Mouse (Mus musculus): ENCODE measurements around the gene Tymp. TPM values are rescaled to one million over a fixed set of nuclear protein-coding genes. Genes with fewer than 3 reads are reported as not detected.
A peak's percentile ranks its signal among the peaks of the same experiment; 100 is the strongest.

Gene Tymp
- polyA plus RNA-seq, 1 experiment: 4.1 TPM

GRCm38 (mm10) chr15:89376040-89376439 lies 799 bp downstream of the Tymp start:
- no peak for TF ChIP-seq E2F4 (IDR thresholded peaks at IDR 0.05; ENCODE audit: insufficient read depth)
- TF ChIP-seq REST (IDR thresholded peaks at IDR 0.05; ENCODE audit: insufficient read depth, insufficient read length): no peak
- TF ChIP-seq MYOD1 (IDR thresholded peaks at IDR 0.05; ENCODE audit: control insufficient read depth in 1 of 3, insufficient read length in 2 of 3, low read depth in 2 of 3): no peak
- TF ChIP-seq MYOG (IDR thresholded peaks at IDR 0.05; ENCODE audit: control insufficient read depth in 1 of 3, insufficient read depth in 1 of 3, insufficient read length in 2 of 3, low read depth in 2 of 3): no peak
- TF ChIP-seq POLR2AphosphoS2 (IDR thresholded peaks at IDR 0.05; ENCODE audit: insufficient read length, low read depth): no peak
- TF ChIP-seq TCF3 (IDR thresholded peaks at IDR 0.05; ENCODE audit: insufficient read length, low read depth): no peak
- TF ChIP-seq USF1 (IDR thresholded peaks at IDR 0.05; ENCODE audit: low read depth): no peak
- TF ChIP-seq SRF (IDR thresholded peaks at IDR 0.05; ENCODE audit: control insufficient read depth, insufficient read length, low read depth): no peak
- TF ChIP-seq TCF12 (IDR thresholded peaks at IDR 0.05; ENCODE audit: insufficient read depth, poor library complexity, severe bottlenecking): no peak
- TF ChIP-seq POLR2A (IDR thresholded peaks at IDR 0.05; ENCODE audit: insufficient read length, low read depth): no peak
- TF ChIP-seq CEBPB (IDR thresholded peaks at IDR 0.05; ENCODE audit: insufficient read depth, poor library complexity, severe bottlenecking): no peak
- TF ChIP-seq MAX (IDR thresholded peaks at IDR 0.05; ENCODE audit: low read depth): no peak
- peaks cover 10% of the 10 kb centered on the region for H3K36me3 ChIP-seq (ENCODE audit: control insufficient read depth, insufficient read depth)
- H3K27me3 ChIP-seq (ENCODE audit: control insufficient read depth, insufficient read depth, insufficient read length): peaks cover 34% of the 10 kb centered on the region
- no peak overlapping the region for H3K4me2 ChIP-seq (ENCODE audit: low read depth)
- no peak overlapping the region for H3ac ChIP-seq (ENCODE audit: control insufficient read depth, insufficient read length)
- no peak overlapping the region for H3K4me3 ChIP-seq
- H3K79me2 ChIP-seq (ENCODE audit: control insufficient read depth, insufficient read depth): no peaks in the 10 kb centered on the region

- Histone ChIP-seq H3ac (ENCODE audit: control insufficient read depth, insufficient read length) (no peak overlapping the region), H3K79me2 (ENCODE audit: control insufficient read depth, insufficient read depth) (no peaks in the 10 kb centered on the region), H3K4me2 (ENCODE audit: low read depth) (no peak overlapping the region), H3K36me3 (ENCODE audit: control insufficient read depth, insufficient read depth) (peaks cover 19% of the 10 kb centered on the region), H3K4me3 (peak overlapping the region; percentile 44), H3K27me3 (ENCODE audit: control insufficient read depth, insufficient read depth, insufficient read length) (peaks cover 34% of the 10 kb centered on the region)
- TF ChIP-seq POLR2A (IDR thresholded peaks at IDR 0.05; ENCODE audit: insufficient read length, low read depth): no peak
- TF ChIP-seq MYOD1 (IDR thresholded peaks at IDR 0.05; ENCODE audit: control insufficient read depth in 1 of 3, insufficient read length in 2 of 3, low read depth in 2 of 3): no peak
- TF ChIP-seq CEBPB (IDR thresholded peaks at IDR 0.05; ENCODE audit: insufficient read depth, poor library complexity, severe bottlenecking): no peak
- TF ChIP-seq E2F4 (IDR thresholded peaks at IDR 0.05; ENCODE audit: insufficient read depth): no peak
- TF ChIP-seq SRF (IDR thresholded peaks at IDR 0.05; ENCODE audit: control insufficient read depth, insufficient read length, low read depth): no peak
- no peak for TF ChIP-seq TCF12 (IDR thresholded peaks at IDR 0.05; ENCODE audit: insufficient read depth, poor library complexity, severe bottlenecking)
- TF ChIP-seq POLR2AphosphoS2 (IDR thresholded peaks at IDR 0.05; ENCODE audit: insufficient read length, low read depth): no peak
- TF ChIP-seq TCF3 (IDR thresholded peaks at IDR 0.05; ENCODE audit: insufficient read length, low read depth): no peak
- TF ChIP-seq MYOG (IDR thresholded peaks at IDR 0.05; ENCODE audit: control insufficient read depth in 1 of 3, insufficient read depth in 1 of 3, insufficient read length in 2 of 3, low read depth in 2 of 3): no peak
- TF ChIP-seq MAX (IDR thresholded peaks at IDR 0.05; ENCODE audit: low read depth): no peak
- TF ChIP-seq REST (IDR thresholded peaks at IDR 0.05; ENCODE audit: insufficient read depth, insufficient read length): no peak
These were observed 1.9 kb downstream of the Tymp start for GRCm38 (mm10) chr15:89374801-89375534.

- TF ChIP-seq USF1 (IDR thresholded peaks at IDR 0.05; ENCODE audit: low read depth): no peak
- no peak for TF ChIP-seq MAX (IDR thresholded peaks at IDR 0.05; ENCODE audit: low read depth)
- TF ChIP-seq MYOG (IDR thresholded peaks at IDR 0.05; ENCODE audit: control insufficient read depth in 1 of 3, insufficient read depth in 1 of 3, insufficient read length in 2 of 3, low read depth in 2 of 3): no peak
- no peak for TF ChIP-seq E2F4 (IDR thresholded peaks at IDR 0.05; ENCODE audit: insufficient read depth)
- no peak for TF ChIP-seq CEBPB (IDR thresholded peaks at IDR 0.05; ENCODE audit: insufficient read depth, poor library complexity, severe bottlenecking)
- TF ChIP-seq REST (IDR thresholded peaks at IDR 0.05; ENCODE audit: insufficient read depth, insufficient read length): no peak
- H3ac ChIP-seq (ENCODE audit: control insufficient read depth, insufficient read length): peak overlapping the region; percentile 34
- peak overlapping the region; percentile 83 for H3K4me2 ChIP-seq (ENCODE audit: low read depth)
- no peaks in the 10 kb centered on the region for H3K79me2 ChIP-seq (ENCODE audit: control insufficient read depth, insufficient read depth)
- peaks cover 24% of the 10 kb centered on the region for H3K36me3 ChIP-seq (ENCODE audit: control insufficient read depth, insufficient read depth)
- peaks cover 31% of the 10 kb centered on the region for H3K27me3 ChIP-seq (ENCODE audit: control insufficient read depth, insufficient read depth, insufficient read length)
- H3K4me3 ChIP-seq: peak overlapping the region; percentile 44
These were observed 2.5 kb downstream of the Tymp start for GRCm38 (mm10) chr15:89374340-89374739.

GRCm38 (mm10) chr15:89373762-89374248 lies 3.0 kb downstream of the Tymp start, which contains the start of gene Sco2:
TSS of gene Sco2 (minus strand) at chr15:89373846.
- Histone ChIP-seq H3K4me3 (peak within 1 kb of the TSS; percentile 44), H3K36me3 (ENCODE audit: control insufficient read depth, insufficient read depth) (peaks cover 29% of the 10 kb centered on the region), H3K79me2 (ENCODE audit: control insufficient read depth, insufficient read depth) (no peaks in the 10 kb centered on the region), H3ac (ENCODE audit: control insufficient read depth, insufficient read length) (peak within 1 kb of the TSS; percentile 34), H3K27me3 (ENCODE audit: control insufficient read depth, insufficient read depth, insufficient read length) (peaks cover 26% of the 10 kb centered on the region), H3K4me2 (ENCODE audit: low read depth) (peak within 1 kb of the TSS; percentile 83)
- TF ChIP-seq MYOD1 (IDR thresholded peaks at IDR 0.05; ENCODE audit: control insufficient read depth in 1 of 3, insufficient read length in 2 of 3, low read depth in 2 of 3) (peak in 1 of 3 experiments; percentile 72), USF1 (IDR thresholded peaks at IDR 0.05; ENCODE audit: low read depth) (peak; percentile 83), TCF3 (IDR thresholded peaks at IDR 0.05; ENCODE audit: insufficient read length, low read depth) (no peak), POLR2AphosphoS2 (IDR thresholded peaks at IDR 0.05; ENCODE audit: insufficient read length, low read depth) (no peak), MAX (IDR thresholded peaks at IDR 0.05; ENCODE audit: low read depth) (peak; percentile 82), REST (IDR thresholded peaks at IDR 0.05; ENCODE audit: insufficient read depth, insufficient read length) (no peak), MYOG (IDR thresholded peaks at IDR 0.05; ENCODE audit: control insufficient read depth in 1 of 3, insufficient read depth in 1 of 3, insufficient read length in 2 of 3, low read depth in 2 of 3) (peak in 2 of 3 experiments; percentile 6 to 54), CEBPB (IDR thresholded peaks at IDR 0.05; ENCODE audit: insufficient read depth, poor library complexity, severe bottlenecking) (no peak), SRF (IDR thresholded peaks at IDR 0.05; ENCODE audit: control insufficient read depth, insufficient read length, low read depth) (no peak), POLR2A (IDR thresholded peaks at IDR 0.05; ENCODE audit: insufficient read length, low read depth) (peak; percentile 72)
